Mouse (Mus musculus): Measurements from ENCODE around the gene Hbb-bt. TPM values are rescaled to one million over a fixed set of nuclear protein-coding genes. Genes with fewer than 3 reads are reported as not detected.
"Not testable (repeated sequence)": the region's sequence is repeated elsewhere in the genome, so short reads cannot be mapped to it uniquely, and the experiment has no call there.

Gene Hbb-bt
- total RNA-seq, 2 experiments from 2014 or later, result 105 to 167 TPM

GRCm38 (mm10) chr7:103808971-103809800, 4.6 kb downstream of the Hbb-bt start:
- no peak for DNase-seq

DNA sequence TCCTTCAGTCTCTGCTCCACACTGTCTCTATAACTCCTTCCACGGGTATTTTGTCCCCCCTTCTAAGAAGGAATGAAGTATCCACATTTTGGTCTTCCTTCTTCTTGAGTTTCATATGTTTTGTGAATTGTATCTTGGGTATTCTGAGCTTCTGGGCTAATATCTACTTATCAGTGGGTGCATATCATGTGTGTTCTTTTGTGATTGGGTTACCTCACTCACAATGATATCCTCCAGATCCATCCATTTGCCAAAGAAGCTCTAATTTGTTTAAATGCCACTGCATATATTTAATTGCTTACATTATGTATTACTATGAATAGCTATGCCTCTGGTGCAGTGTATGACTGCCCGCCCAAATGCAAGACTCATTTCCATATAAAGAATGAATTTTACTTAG, 5.7 kb downstream of the Hbb-bt start:
- DNase-seq, result not testable (repeated sequence)

- no peak for DNase-seq
These were observed 6.9 kb downstream of the Hbb-bt start for GRCm38 (mm10) chr7:103806856-103807255.

- no peak for DNase-seq
These were observed 21.0 kb downstream of the Hbb-bt start for GRCm38 (mm10) chr7:103792669-103793388.

DNA sequence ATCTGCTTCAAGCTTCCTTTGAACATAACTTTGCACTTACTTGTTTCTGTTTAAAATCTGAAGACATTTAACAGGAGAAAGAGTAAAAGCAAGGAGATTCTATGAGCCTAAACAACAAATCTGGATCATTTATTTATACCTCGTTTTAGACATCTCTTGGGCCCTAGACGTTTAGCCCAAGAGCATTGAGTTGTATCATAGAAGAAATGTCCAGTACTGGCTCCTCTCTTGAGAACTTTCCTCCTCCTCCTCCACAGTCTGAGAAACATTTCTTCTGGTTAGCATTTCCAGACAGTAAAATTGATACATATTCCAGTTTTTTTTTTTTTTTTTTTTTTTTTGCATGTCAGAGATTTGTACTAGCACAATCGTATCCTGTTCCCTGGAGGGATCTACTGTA, 22.1 kb downstream of the Hbb-bt start, which contains the start of gene Olfr67:
Gene Olfr67 (minus strand): TSS at position 101 of the 400 bp plus-strand sequence.
- DNase-seq, result no peak

DNA sequence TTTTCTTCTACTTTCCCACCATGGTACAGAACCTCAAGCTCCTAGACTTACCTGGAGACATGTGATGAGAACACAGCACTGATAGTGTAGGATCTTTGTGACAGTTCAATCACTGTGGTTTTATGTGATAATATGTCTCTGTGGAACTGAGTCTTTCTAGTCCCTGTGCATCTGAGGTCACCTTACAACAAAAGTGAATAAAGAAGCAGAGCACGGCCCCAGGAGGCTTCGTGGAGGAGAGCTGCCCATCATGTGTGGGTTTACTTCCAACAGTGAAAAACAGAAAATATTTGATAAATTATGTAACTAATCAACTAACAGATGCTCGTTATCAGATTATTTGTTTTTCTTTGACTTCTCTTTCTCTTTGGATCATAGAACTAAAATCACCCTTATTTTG, 34.2 kb downstream of the Hbb-bt start, which contains the start of gene Olfr68:
Gene Olfr68 (minus strand): TSS at position 101 of the 400 bp plus-strand sequence.
- no peak for DNase-seq

GRCm38 (mm10) chr7:103777652-103778051, 36.1 kb downstream of the Hbb-bt start:
- not testable (repeated sequence) for DNase-seq

DNA sequence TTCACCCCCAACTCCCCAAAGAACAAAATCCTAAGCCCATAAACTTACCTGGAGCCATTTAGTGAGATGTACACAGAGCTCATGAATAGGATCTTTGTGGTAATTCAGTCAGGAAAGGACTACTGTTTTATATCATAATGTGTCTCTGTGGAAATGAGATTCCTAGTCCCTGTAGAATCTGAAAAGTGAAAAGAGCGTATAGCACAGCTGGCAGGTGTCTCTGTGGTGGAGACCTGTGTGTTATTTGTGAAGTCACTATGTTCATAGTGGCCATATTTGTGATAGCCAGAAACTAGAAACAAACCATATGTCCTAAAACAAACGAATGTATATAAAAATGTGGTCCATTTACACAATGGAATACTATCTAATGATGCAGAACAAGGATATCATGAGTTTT, 42.3 kb downstream of the Hbb-bt start, which contains the start of gene Olfr69:
Gene Olfr69 (minus strand): TSS at position 101 of the 400 bp plus-strand sequence.
- no peak for DNase-seq

GRCm38 (mm10) chr7:103767687-103768086, 46.1 kb downstream of the Hbb-bt start:
- DNase-seq, result not testable (repeated sequence)

Other genes starting within 250 kb of the Hbb-bt start
- gene Olfr616, start 244.9 kb downstream of the Hbb-bt start, total RNA-seq (2021), result not detected
- not detected for gene Olfr617, start 240.9 kb downstream of the Hbb-bt start, total RNA-seq (2021)
- gene Olfr618, start 223.9 kb downstream of the Hbb-bt start, total RNA-seq (2021), result not detected
- gene Olfr619, start 213.4 kb downstream of the Hbb-bt start, total RNA-seq (2021), result not detected
- gene Olfr620, start 201.5 kb downstream of the Hbb-bt start, total RNA-seq (2021), result not detected
- gene Olfr622, start 171.3 kb downstream of the Hbb-bt start, total RNA-seq (2021), result not detected
- not detected for gene Olfr623, start 150.3 kb downstream of the Hbb-bt start, total RNA-seq (2021)
- not detected for gene Olfr624, start 142.8 kb downstream of the Hbb-bt start, total RNA-seq (2021)
- gene Olfr625-ps1, start 131.3 kb downstream of the Hbb-bt start, total RNA-seq (2021), result not detected
- gene Olfr243, start 99.3 kb downstream of the Hbb-bt start, total RNA-seq (2021), result not detected
- not detected for gene Olfr628, start 83.6 kb downstream of the Hbb-bt start, total RNA-seq (2021)
- not detected for gene Olfr629, start 69.1 kb downstream of the Hbb-bt start, total RNA-seq (2021)
- gene Olfr630, start 56.7 kb downstream of the Hbb-bt start, total RNA-seq (2021), result not detected
- not detected for gene Olfr69, start 42.4 kb downstream of the Hbb-bt start, total RNA-seq (2021)
- gene Olfr68, start 34.3 kb downstream of the Hbb-bt start, total RNA-seq (2021), result not detected
- not detected for gene Olfr67, start 22.2 kb downstream of the Hbb-bt start, total RNA-seq (2021)
- 1,000 to 10,000 TPM in 1 of 2 experiments, 100 to 1,000 TPM in 1; 926 to 1,441 TPM for gene Hbb-bs, start 14.1 kb upstream of the Hbb-bt start, total RNA-seq (2021)
- gene Hbb-bh2, start 26.5 kb upstream of the Hbb-bt start, total RNA-seq (2021), result not detected
- gene Hbb-bh1, start 29.2 kb upstream of the Hbb-bt start, total RNA-seq (2021), result not detected
- not detected for gene Hbb-y, start 39.2 kb upstream of the Hbb-bt start, total RNA-seq (2021)
- gene Olfr66, start 72.3 kb upstream of the Hbb-bt start, total RNA-seq (2021), result not detected
- not detected for gene Olfr64, start 80.5 kb upstream of the Hbb-bt start, total RNA-seq (2021)
- gene Olfr65, start 89.5 kb upstream of the Hbb-bt start, total RNA-seq (2021), result not detected
- gene Olfr631, start 114.8 kb upstream of the Hbb-bt start, total RNA-seq (2021), result not detected
- not detected for gene Olfr632, start 120.4 kb upstream of the Hbb-bt start, total RNA-seq (2021)
- gene Olfr633, start 130.4 kb upstream of the Hbb-bt start, total RNA-seq (2021), result not detected
- not detected for gene Olfr635, start 157.2 kb upstream of the Hbb-bt start, total RNA-seq (2021)
- not detected for gene Olfr638, start 184.8 kb upstream of the Hbb-bt start, total RNA-seq (2021)
- gene Olfr639, start 203.3 kb upstream of the Hbb-bt start, total RNA-seq (2021), result under 1 TPM; 0.02 to 0.05 TPM
- gene Olfr640, start 211.6 kb upstream of the Hbb-bt start, total RNA-seq (2021), result not detected
- gene Olfr641, start 221.4 kb upstream of the Hbb-bt start, total RNA-seq (2021), result not detected
- not detected for gene Olfr642, start 238.7 kb upstream of the Hbb-bt start, total RNA-seq (2021)
- not detected for gene 4930516K23Rik, start 247.4 kb upstream of the Hbb-bt start, total RNA-seq (2021)